Mouse (Mus musculus): ENCODE results near the gene Tjp3. TPM values are rescaled to one million over a fixed set of nuclear protein-coding genes. Genes with fewer than 3 reads are reported as not detected.
A peak's percentile ranks its signal among the peaks of the same experiment; 100 is the strongest.

The Tjp3 gene
- polyA plus RNA-seq, 1 experiment, result 0.51 TPM

DNA sequence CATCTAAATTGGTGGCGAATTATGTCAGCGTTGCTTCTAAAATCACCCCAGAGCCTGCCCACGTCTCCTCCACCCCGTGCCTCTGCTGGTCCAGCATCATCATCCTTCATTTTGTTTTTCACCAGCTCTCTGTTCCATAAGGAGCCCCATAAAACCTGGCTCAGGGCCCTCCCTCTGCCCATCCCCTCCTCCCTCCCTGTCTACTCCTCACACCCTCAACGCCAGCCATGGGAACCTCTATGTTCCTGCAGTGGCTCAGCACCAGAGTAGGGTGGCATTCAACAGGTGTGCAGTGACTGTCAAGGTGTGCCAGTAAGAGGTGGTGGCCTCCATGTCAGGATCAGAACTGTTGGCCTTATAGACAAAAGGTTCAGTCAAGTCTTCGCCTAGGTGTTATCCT is 3.8 kb upstream of the Tjp3 start:
- Histone ChIP-seq H3K4me1 (ENCODE audit: control insufficient read depth, insufficient read depth, low read length) (peaks cover 54% of the 10 kb centered on the region), H3K4me3 (replicated peaks; ENCODE audit: insufficient read depth, low read depth, low read length) (peak overlapping the region; percentile 71), H3K27me3 (ENCODE audit: control insufficient read depth, insufficient read depth, low read length) (no peaks in the 10 kb centered on the region), H3K27ac (ENCODE audit: insufficient read depth, low read length) (peak overlapping the region; percentile 87)
- 37% methylated on average over 6 of the region's 6 CpGs for WGBS
- DNase-seq, result peak; percentile 55 to 58
- TF ChIP-seq CTCF (IDR thresholded peaks at IDR 0.05; ENCODE audit: borderline replicate concordance, insufficient read depth, low read depth, low read length) (no peak), POLR2A (IDR thresholded peaks at IDR 0.05; ENCODE audit: borderline replicate concordance, insufficient read depth, low read length) (no peak)

DNA sequence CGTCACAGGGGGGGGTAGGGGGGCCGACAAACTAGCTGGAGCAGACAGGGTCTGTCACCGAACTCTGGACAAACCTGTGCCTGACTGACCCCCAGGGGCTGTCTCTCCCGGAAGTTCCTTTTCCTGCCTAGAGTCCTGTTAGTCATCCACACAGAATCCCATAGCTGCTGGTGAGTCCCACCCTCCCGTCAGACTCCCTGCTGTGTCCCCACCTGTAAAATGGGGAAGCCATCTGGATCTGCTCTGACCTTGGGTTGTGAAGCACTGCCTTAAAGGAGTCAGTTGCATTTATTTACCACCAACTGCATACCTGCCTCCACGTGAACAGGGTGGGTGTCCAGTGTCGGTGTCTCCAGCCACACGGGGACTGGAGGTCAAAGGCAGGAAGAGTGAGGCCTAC is 3.1 kb upstream of the Tjp3 start:
- H3K27ac ChIP-seq (ENCODE audit: insufficient read depth, low read length), result peak overlapping the region; percentile 87

GRCm38 (mm10) chr10:81293334-81294030 is 2.1 kb upstream of the Tjp3 start:
- no peak for DNase-seq
- H3K27ac ChIP-seq (ENCODE audit: insufficient read depth, low read length), result peak overlapping the region; percentile 87
- peaks cover 37% of the 10 kb centered on the region for H3K4me1 ChIP-seq (ENCODE audit: control insufficient read depth, insufficient read depth, low read length)
- TF ChIP-seq POLR2A (IDR thresholded peaks at IDR 0.05; ENCODE audit: borderline replicate concordance, insufficient read depth, low read length) (no peak), CTCF (IDR thresholded peaks at IDR 0.05; ENCODE audit: borderline replicate concordance, insufficient read depth, low read depth, low read length) (no peak)
- under 1% methylated on average over 25 of the region's 25 CpGs for WGBS
- no peaks in the 10 kb centered on the region for H3K27me3 ChIP-seq (ENCODE audit: control insufficient read depth, insufficient read depth, low read length)
- H3K4me3 ChIP-seq (replicated peaks; ENCODE audit: insufficient read depth, low read depth, low read length), result peak overlapping the region; percentile 71

More for the DNA sequence above, 3.1 kb upstream of the Tjp3 start:
- TF ChIP-seq POLR2A (IDR thresholded peaks at IDR 0.05; ENCODE audit: borderline replicate concordance, insufficient read depth, low read length) (no peak), CTCF (IDR thresholded peaks at IDR 0.05; ENCODE audit: borderline replicate concordance, insufficient read depth, low read depth, low read length) (no peak)
- WGBS, result 8% methylated on average over 8 of the region's 8 CpGs
- peak; percentile 90 to 92 for DNase-seq
- Histone ChIP-seq H3K27me3 (ENCODE audit: control insufficient read depth, insufficient read depth, low read length) (no peaks in the 10 kb centered on the region), H3K4me3 (replicated peaks; ENCODE audit: insufficient read depth, low read depth, low read length) (peak overlapping the region; percentile 71), H3K4me1 (ENCODE audit: control insufficient read depth, insufficient read depth, low read length) (peaks cover 46% of the 10 kb centered on the region)

DNA sequence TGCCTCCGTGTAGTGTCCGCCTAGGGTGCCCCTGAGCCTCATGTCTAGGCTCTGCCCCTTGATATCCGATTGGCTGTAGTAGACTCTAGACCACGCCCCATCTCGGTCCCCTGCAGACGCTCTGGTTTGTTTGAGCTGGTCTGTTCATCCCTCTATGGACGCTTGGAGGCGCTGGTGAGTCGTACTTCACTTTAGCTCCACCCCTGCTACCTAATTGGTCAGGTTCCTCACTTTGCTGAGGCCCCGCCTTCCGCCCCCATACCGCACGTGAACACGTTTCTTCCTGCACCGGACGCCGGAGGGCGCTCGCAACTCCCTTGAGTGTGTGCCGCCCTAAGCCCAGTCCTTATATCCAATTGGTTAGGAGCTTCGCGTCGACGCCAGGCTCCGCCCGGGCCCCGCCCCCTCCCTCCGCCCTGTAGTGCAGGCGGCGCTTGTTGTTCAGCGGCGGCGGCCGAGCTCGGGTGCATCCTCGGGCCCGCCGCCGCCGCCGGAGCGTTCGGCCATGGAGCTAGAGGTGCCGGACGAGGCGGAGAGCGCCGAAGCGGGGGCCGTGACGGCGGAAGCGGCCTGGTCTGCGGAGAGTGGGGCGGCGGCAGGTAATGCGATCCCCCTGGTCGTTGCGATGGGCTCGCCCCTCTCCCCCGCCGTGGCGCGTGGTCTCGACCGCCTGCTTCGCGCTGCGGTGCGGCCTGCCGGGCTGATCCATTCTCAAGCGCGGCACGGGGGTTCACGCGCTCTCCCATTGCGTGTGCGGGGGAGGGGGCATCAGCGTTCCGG is 1.4 kb upstream of the Tjp3 start, which contains the start of gene Pip5k1c:
Gene Pip5k1c, plus strand, starts transcription at position 410 of the 780 bp plus-strand sequence.
- no peaks in the 10 kb centered on the region for H3K27me3 ChIP-seq (ENCODE audit: control insufficient read depth, insufficient read depth, low read length)
- TF ChIP-seq POLR2A (IDR thresholded peaks at IDR 0.05; ENCODE audit: borderline replicate concordance, insufficient read depth, low read length), result peak; percentile 84
- peak; percentile 79 for TF ChIP-seq CTCF (IDR thresholded peaks at IDR 0.05; ENCODE audit: borderline replicate concordance, insufficient read depth, low read depth, low read length)
- under 1% methylated on average over 80 of the region's 80 CpGs for WGBS
- peak within 1 kb of the TSS; percentile 71 for H3K4me3 ChIP-seq (replicated peaks; ENCODE audit: insufficient read depth, low read depth, low read length)
- peak within 1 kb of the TSS; percentile 87 for H3K27ac ChIP-seq (ENCODE audit: insufficient read depth, low read length)
- peak; percentile 100 for DNase-seq
- H3K4me1 ChIP-seq (ENCODE audit: control insufficient read depth, insufficient read depth, low read length), result peaks cover 29% of the 10 kb centered on the region

DNA sequence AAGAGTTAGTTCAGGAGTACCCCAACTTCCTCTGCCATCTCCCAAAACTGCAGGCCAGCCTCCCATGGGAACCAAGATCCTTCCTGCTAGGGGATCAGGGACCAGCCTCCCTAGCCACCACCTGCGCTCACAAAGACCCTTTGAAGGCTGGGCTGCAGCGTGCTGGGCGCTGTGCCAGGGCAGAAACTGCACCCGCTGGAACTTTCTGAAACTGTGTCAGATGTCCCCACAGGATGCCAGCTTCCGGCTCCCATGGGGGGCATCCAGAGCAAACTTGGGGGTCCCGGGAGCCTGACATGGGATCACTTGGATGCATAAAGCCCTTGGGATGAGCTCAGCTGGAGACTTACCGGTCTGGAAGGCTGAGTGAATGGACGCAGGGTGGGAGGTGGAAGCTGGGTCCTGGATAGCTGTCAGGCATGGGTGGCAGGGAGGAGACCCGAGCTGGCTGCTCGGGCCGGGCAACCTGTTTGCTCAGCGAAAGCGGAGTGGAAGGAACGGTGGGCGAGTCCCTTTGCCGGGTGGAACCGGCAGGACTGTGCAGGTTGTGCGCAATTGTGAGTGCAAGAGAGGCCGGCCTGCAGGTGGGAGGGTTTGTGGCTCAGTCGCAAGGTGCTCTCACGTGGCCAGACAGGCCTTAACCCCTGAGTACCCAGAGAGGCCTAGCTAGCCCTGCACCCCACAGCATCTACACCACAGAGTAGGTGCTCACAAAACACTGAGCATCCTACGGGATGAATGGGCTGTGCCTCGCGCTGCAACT is 502 bp downstream of the Tjp3 start:
- no peak for TF ChIP-seq POLR2A (IDR thresholded peaks at IDR 0.05; ENCODE audit: borderline replicate concordance, insufficient read depth, low read length)
- no peak for TF ChIP-seq CTCF (IDR thresholded peaks at IDR 0.05; ENCODE audit: borderline replicate concordance, insufficient read depth, low read depth, low read length)
- Histone ChIP-seq H3K4me3 (replicated peaks; ENCODE audit: insufficient read depth, low read depth, low read length) (no peak overlapping the region), H3K27ac (ENCODE audit: insufficient read depth, low read length) (no peak overlapping the region), H3K4me1 (ENCODE audit: control insufficient read depth, insufficient read depth, low read length) (peaks cover 14% of the 10 kb centered on the region), H3K27me3 (ENCODE audit: control insufficient read depth, insufficient read depth, low read length) (no peaks in the 10 kb centered on the region)
- WGBS, result 33% methylated on average over 24 of the region's 24 CpGs
- peak in 1 of 2 experiments; percentile 40 for DNase-seq

DNA sequence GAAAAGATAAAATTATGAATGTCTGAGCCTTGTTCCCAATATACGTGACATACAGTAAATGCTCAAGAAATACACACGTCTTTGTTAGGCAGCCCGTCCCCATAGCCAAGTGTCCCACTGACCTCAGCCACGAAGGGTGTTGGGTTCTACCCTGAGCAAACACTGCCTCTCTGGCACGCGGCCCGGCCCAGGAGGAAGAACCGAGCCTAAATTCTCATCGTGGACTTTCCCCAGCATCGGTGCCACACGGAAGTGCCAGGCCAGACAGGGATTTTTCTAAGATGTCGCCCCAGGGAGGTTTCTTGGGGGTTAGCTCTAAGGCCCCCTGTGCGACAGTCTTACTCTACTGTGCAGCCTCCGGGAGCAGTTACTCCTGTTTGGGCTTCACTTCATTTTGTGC is 1.6 kb downstream of the Tjp3 start:
- no peak for TF ChIP-seq POLR2A (IDR thresholded peaks at IDR 0.05; ENCODE audit: borderline replicate concordance, insufficient read depth, low read length)
- H3K4me3 ChIP-seq (replicated peaks; ENCODE audit: insufficient read depth, low read depth, low read length), result no peak overlapping the region
- no peaks in the 10 kb centered on the region for H3K27me3 ChIP-seq (ENCODE audit: control insufficient read depth, insufficient read depth, low read length)
- no peak overlapping the region for H3K27ac ChIP-seq (ENCODE audit: insufficient read depth, low read length)
- H3K4me1 ChIP-seq (ENCODE audit: control insufficient read depth, insufficient read depth, low read length), result peaks cover 4% of the 10 kb centered on the region
- WGBS, result 63% methylated on average over 14 of the region's 14 CpGs
- DNase-seq, result peak in 1 of 2 experiments; percentile 34

DNA sequence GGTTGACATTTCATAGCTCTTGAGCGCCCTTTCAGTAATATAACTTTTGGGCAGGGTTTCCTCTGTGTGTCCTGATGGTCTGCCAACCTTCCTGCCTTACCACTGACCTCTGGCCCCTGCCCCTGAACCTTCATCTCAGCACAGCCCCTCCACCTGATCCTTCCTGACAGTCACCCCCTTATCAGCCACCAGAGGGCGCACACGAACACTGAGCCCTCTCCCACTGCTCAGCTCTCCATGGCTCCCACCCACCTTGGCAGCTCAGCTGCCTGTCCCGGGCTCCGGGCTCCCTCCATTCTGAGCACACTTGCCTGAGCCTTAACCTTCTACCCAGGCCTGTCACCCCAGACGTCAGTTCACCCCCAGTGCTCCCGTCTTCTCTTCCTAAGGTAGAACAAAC is 2.1 kb downstream of the Tjp3 start:
- no peak for TF ChIP-seq POLR2A (IDR thresholded peaks at IDR 0.05; ENCODE audit: borderline replicate concordance, insufficient read depth, low read length)
- peak; percentile 92 for TF ChIP-seq CTCF (IDR thresholded peaks at IDR 0.05; ENCODE audit: borderline replicate concordance, insufficient read depth, low read depth, low read length)
- peak; percentile 70 to 75 for DNase-seq
- Histone ChIP-seq H3K27ac (ENCODE audit: insufficient read depth, low read length) (no peak overlapping the region), H3K4me1 (ENCODE audit: control insufficient read depth, insufficient read depth, low read length) (no peaks in the 10 kb centered on the region; the same call in 1 of the 2 replicates), H3K27me3 (ENCODE audit: control insufficient read depth, insufficient read depth, low read length) (no peaks in the 10 kb centered on the region), H3K4me3 (replicated peaks; ENCODE audit: insufficient read depth, low read depth, low read length) (no peak overlapping the region)
- WGBS, result 3% methylated on average over 7 of the region's 7 CpGs

Measured in cerebellum, adult 2 months (tissue).